Mouse (Mus musculus) heart, embryonic 15.5 days (tissue): ENCODE results near the gene Ezr. TPM values are rescaled to one million over a fixed set of nuclear protein-coding genes. Genes with fewer than 3 reads are reported as not detected.
A peak's percentile ranks its signal among the peaks of the same experiment; 100 is the strongest.

Source experiments
- ATAC-seq: fragments of 200-750 bp; cut with Nextera tagmentation; replicated peaks from 2 replicates; pipeline ENCODE4 v1.8.0; 2017; ENCODE audit warnings: low read depth, moderate TSS enrichment; ENCODE audit not compliant: insufficient number of reproducible peaks, insufficient read depth, low FRiP score
- H3K27ac ChIP-seq: fragments of 300-500 bp; sonication (generic); 2 replicates; pipeline ENCODE4 v1.5.1; 2015; ENCODE audit warnings: mild to moderate bottlenecking, inconsistent platforms
- H3K27me3 ChIP-seq: fragments of 300-500 bp; sonication (generic); 2 replicates; pipeline ENCODE4 v1.6.1; 2015; ENCODE audit warnings: inconsistent platforms
- H3K36me3 ChIP-seq: fragments of 300-500 bp; sonication (generic); 2 replicates; pipeline ENCODE4 v1.6.1; 2015; ENCODE audit warnings: mild to moderate bottlenecking, inconsistent platforms
- H3K4me1 ChIP-seq: fragments of 300-500 bp; sonication (generic); replicated peaks from 2 replicates; pipeline ENCODE4 v1.6.1; 2015; ENCODE audit warnings: inconsistent platforms
- H3K4me2 ChIP-seq: fragments of 300-500 bp; sonication (generic); 2 replicates; pipeline ENCODE4 v1.6.1; 2015; ENCODE audit warnings: inconsistent platforms, mild to moderate bottlenecking, moderate library complexity
- H3K4me3 ChIP-seq: fragments of 300-500 bp; sonication (generic); 2 replicates; pipeline ENCODE4 v1.5.1; 2015; ENCODE audit warnings: mild to moderate bottlenecking, inconsistent platforms
- H3K9ac ChIP-seq: fragments of 300-500 bp; sonication (generic); 2 replicates; pipeline ENCODE4 v1.6.1; 2015; ENCODE audit warnings: mild to moderate bottlenecking, inconsistent platforms
- H3K9me3 ChIP-seq: fragments of 300-500 bp; sonication (generic); replicated peaks from 2 replicates; pipeline ENCODE4 v1.6.1; 2016; ENCODE audit warnings: inconsistent platforms
- WGBS: fragments of 180-500 bp; shearing (Covaris S2); methylation state at CpG from one replicate; pipeline ENCODE4 v1.1.7; 2015; ENCODE audit warnings: mixed read lengths; 5-methylcytosine and 5-hydroxymethylcytosine counted together
- polyA plus RNA-seq: library from polyadenylated mRNA; unstranded; fragments of >200 nt; fragmentation: Nextera tagmentation; extraction: Ambion mirVana; gene quantifications from 2 replicates; pipeline ENCODE4 v1.2.1, GENCODE M21; 2015

The Ezr gene
- polyA plus RNA-seq, 1 experiment from 2014 or later, result 109 TPM

DNA sequence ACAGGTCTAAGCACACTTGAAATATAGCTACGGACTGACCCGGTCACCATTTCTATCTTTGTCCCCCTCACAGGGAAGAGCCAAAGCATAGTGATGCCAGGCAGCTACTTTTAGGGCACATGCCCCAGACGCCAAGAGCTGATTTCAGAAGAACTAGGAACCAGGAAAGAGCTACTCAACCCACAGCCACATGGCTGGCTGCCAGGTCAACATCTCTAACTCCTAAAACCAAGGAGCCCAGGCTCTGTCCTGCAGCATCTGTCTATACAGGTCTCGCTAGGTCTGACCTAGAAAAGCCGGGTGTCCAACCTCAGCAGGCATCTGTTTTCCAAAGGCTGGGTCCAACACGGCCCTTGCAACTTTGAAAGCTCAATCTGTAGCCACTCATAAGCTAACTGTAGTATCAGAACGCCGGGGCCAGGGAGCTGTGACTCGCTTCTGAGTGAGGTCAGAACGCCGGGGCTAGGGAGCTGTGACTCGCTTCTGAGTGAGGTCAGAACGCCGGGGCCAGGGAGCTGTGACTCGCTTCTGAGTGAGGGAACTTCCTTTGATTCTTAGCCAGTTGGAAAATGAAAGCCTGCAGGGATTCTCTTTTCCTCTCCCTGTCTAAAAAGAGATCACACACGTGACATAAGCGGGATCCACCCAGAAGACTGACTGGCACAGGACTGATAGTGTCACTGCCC lies 33.7 kb downstream of the Ezr start:
- WGBS, result 35% methylated on average over 17 of the region's 17 CpGs
- Histone ChIP-seq H3K9me3 (no peaks in the 10 kb centered on the region), H3K4me1 (peaks cover 65% of the 10 kb centered on the region), H3K4me2 (peak overlapping the region; percentile 9), H3K4me3 (no peak overlapping the region), H3K9ac (peak overlapping the region; percentile 11; the same call in 1 of the 2 replicates), H3K27ac (peak overlapping the region; percentile 93), H3K36me3 (peaks cover 38% of the 10 kb centered on the region; the same call in 1 of the 2 replicates), H3K27me3 (no peaks in the 10 kb centered on the region)
- peak; percentile 14; the same call in 1 of the 2 replicates for ATAC-seq

GRCm38 (mm10) chr17:6747478-6747877 lies 35.1 kb downstream of the Ezr start:
- Histone ChIP-seq H3K4me1 (peaks cover 76% of the 10 kb centered on the region), H3K27ac (peak overlapping the region; percentile 93), H3K36me3 (peaks cover 24% of the 10 kb centered on the region; the same call in 1 of the 2 replicates), H3K9me3 (no peaks in the 10 kb centered on the region), H3K9ac (no peak overlapping the region), H3K4me2 (0 out of 2 replicates have a peak overlapping the region, but pooled peaks have one; percentile 27), H3K27me3 (no peaks in the 10 kb centered on the region), H3K4me3 (no peak overlapping the region)
- WGBS, result 29% methylated on average over 7 of the region's 7 CpGs
- peak; percentile 85 for ATAC-seq

GRCm38 (mm10) chr17:6746452-6747231 lies 35.9 kb downstream of the Ezr start:
- peaks cover 17% of the 10 kb centered on the region; the same call in 1 of the 2 replicates for H3K36me3 ChIP-seq
- no peak overlapping the region for H3K9ac ChIP-seq
- peaks cover 76% of the 10 kb centered on the region for H3K4me1 ChIP-seq
- ATAC-seq, result no peak
- H3K4me2 ChIP-seq, result no peak overlapping the region
- H3K27me3 ChIP-seq, result no peaks in the 10 kb centered on the region
- H3K4me3 ChIP-seq, result no peak overlapping the region
- WGBS, result 65% methylated on average over 9 of the region's 9 CpGs
- H3K9me3 ChIP-seq, result no peaks in the 10 kb centered on the region
- peak overlapping the region; percentile 93 for H3K27ac ChIP-seq

GRCm38 (mm10) chr17:6745975-6746374 lies 36.6 kb downstream of the Ezr start:
- peak overlapping the region; percentile 35; the same call in 1 of the 2 replicates for H3K27ac ChIP-seq
- no peak overlapping the region for H3K9ac ChIP-seq
- peaks cover 74% of the 10 kb centered on the region for H3K4me1 ChIP-seq
- no peaks in the 10 kb centered on the region for H3K9me3 ChIP-seq
- no peaks in the 10 kb centered on the region for H3K27me3 ChIP-seq
- H3K4me2 ChIP-seq, result no peak overlapping the region
- H3K36me3 ChIP-seq, result peaks cover 20% of the 10 kb centered on the region; the same call in 1 of the 2 replicates
- no peak overlapping the region for H3K4me3 ChIP-seq
- ATAC-seq, result no peak
- WGBS, result 77% methylated on average over 9 of the region's 9 CpGs

DNA sequence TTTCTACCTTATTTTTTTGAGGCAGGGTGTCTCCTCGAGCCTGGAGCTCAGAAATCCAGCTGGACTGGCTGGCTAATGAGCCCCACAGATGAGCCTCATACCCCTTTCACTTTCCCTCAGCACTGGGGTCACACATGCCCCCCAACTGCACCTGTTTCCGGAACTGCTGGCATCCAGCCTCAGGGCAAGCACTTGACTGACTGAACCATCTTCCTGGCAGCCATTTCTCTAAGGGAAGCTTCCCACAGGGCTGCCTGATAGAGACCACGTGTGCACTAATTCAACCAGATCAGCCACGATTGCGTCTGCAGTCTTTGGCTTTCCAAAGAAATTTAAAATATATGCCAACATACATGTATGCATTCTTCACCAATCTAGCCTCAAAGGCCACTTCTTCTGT lies 37.1 kb downstream of the Ezr start:
- no peak for ATAC-seq
- Histone ChIP-seq H3K4me1 (peaks cover 74% of the 10 kb centered on the region), H3K9ac (no peak overlapping the region), H3K36me3 (peaks cover 24% of the 10 kb centered on the region), H3K9me3 (no peaks in the 10 kb centered on the region), H3K27ac (0 out of 2 replicates have a peak overlapping the region, but pooled peaks have one; percentile 35), H3K4me3 (no peak overlapping the region), H3K4me2 (no peak overlapping the region), H3K27me3 (no peaks in the 10 kb centered on the region)
- WGBS, result 79% methylated on average over 5 of the region's 5 CpGs

- Histone ChIP-seq H3K9ac (no peak overlapping the region), H3K27me3 (no peaks in the 10 kb centered on the region), H3K36me3 (peaks cover 27% of the 10 kb centered on the region), H3K9me3 (no peaks in the 10 kb centered on the region), H3K27ac (peak overlapping the region; percentile 15), H3K4me2 (no peak overlapping the region), H3K4me1 (peaks cover 74% of the 10 kb centered on the region), H3K4me3 (no peak overlapping the region)
- ATAC-seq, result no peak
- 91% methylated on average over 14 of the region's 14 CpGs for WGBS
Observed at GRCm38 (mm10) chr17:6744871-6745270, 37.7 kb downstream of the Ezr start.

GRCm38 (mm10) chr17:6744366-6744765 lies 38.2 kb downstream of the Ezr start:
- Histone ChIP-seq H3K4me2 (no peak overlapping the region), H3K4me3 (no peak overlapping the region), H3K9me3 (no peaks in the 10 kb centered on the region), H3K27me3 (no peaks in the 10 kb centered on the region), H3K27ac (peak overlapping the region; percentile 15), H3K4me1 (peaks cover 70% of the 10 kb centered on the region), H3K36me3 (peaks cover 32% of the 10 kb centered on the region), H3K9ac (no peak overlapping the region)
- WGBS, result 70% methylated on average over 9 of the region's 9 CpGs
- no peak for ATAC-seq

GRCm38 (mm10) chr17:6743787-6744239 lies 38.8 kb downstream of the Ezr start:
- 63% methylated on average over 11 of the region's 11 CpGs for WGBS
- Histone ChIP-seq H3K27me3 (no peaks in the 10 kb centered on the region), H3K9ac (no peak overlapping the region), H3K4me2 (no peak overlapping the region), H3K4me3 (no peak overlapping the region), H3K9me3 (no peaks in the 10 kb centered on the region), H3K36me3 (peaks cover 37% of the 10 kb centered on the region), H3K4me1 (peaks cover 64% of the 10 kb centered on the region), H3K27ac (peak overlapping the region; percentile 15)
- no peak for ATAC-seq

DNA sequence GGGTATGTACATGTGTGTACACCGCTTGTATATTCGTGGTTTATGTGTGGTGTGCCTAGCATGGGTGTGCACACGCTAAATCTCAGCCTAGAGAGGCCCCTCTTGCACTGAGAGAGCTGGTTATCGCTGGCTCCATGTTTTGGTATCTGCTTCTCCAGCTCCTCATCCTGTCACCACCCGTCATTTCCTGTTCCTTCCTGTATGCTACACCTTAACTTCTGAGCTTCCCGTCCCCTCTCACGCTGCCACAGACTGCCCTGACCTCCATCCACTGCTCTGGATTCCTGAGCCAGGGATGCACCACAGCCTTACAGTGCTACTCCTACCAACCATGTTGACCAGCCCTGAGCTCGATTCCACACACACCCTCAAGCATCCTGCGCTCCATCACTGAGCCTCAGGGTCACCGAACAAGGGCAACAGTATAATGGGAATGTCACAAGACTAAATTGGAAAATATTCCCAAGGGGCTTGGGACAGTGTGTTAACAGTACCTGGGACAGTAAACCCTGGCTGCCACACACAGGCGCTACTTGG lies 39.5 kb downstream of the Ezr start:
- H3K27ac ChIP-seq, result peak overlapping the region; percentile 15; the same call in 1 of the 2 replicates
- 63% methylated on average over 11 of the region's 11 CpGs for WGBS
- peaks cover 57% of the 10 kb centered on the region for H3K4me1 ChIP-seq
- H3K4me3 ChIP-seq, result no peak overlapping the region
- peaks cover 44% of the 10 kb centered on the region for H3K36me3 ChIP-seq
- no peaks in the 10 kb centered on the region for H3K9me3 ChIP-seq
- no peak overlapping the region for H3K4me2 ChIP-seq
- H3K27me3 ChIP-seq, result no peaks in the 10 kb centered on the region
- ATAC-seq, result no peak
- no peak overlapping the region for H3K9ac ChIP-seq

DNA sequence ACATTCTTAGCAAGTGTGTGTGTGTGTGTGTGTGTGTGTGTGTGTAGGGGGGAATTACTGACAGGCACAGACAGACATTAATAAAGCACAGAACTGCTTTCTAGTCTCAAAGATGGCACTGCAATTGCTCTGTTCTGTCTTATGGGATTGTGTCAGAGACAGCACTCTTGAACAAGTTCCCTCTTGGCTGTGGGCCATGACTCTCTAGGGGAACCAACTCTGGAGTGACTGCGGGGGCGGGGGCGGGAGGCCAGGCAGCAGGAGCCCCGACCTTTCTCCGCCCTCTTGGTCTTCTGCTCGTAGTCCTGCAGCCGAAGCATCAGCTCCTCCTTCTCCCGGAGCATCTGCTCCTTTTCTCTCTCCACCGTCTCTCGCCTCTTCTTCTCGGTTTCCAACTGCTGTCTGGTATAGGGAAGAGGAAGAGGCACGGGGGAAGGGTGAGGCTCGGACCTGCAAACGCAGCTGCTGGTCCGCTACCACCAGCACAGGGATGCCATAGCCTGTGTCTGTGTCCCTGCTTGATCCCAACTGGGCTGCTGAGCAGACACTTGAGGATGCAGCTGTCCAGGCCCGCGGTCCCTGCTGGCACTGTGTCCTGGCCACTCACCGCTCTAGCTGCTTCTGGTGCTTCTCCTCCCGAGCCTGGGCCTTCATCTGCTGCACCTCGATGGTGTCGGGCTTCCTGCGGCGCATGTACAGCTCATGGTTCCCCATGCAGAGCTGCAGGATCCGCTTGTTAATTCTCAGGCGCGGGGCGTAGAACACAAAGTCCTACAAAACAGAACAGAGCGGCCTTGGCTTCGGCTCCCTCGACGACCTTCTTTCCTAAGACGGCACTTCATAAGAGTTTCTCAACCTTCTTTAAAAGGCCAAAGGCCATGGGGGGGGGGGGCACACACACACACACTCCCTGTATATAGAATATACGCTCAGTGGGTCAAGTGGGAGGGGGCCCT lies 40.2 kb downstream of the Ezr start:
- WGBS, result 46% methylated on average over 32 of the region's 33 CpGs

More for the DNA sequence above, 40.2 kb downstream of the Ezr start:
- ATAC-seq, result peak; percentile 36; the same call in 1 of the 2 replicates
- H3K27me3 ChIP-seq, result no peaks in the 10 kb centered on the region
- H3K9ac ChIP-seq, result no peak overlapping the region
- H3K36me3 ChIP-seq, result peaks cover 46% of the 10 kb centered on the region
- peak overlapping the region; percentile 64 for H3K27ac ChIP-seq
- H3K4me3 ChIP-seq, result no peak overlapping the region
- H3K4me1 ChIP-seq, result peaks cover 51% of the 10 kb centered on the region
- H3K9me3 ChIP-seq, result no peaks in the 10 kb centered on the region
- H3K4me2 ChIP-seq, result peak overlapping the region; percentile 3; the same call in 1 of the 2 replicates
